In the genomic region with DNA sequence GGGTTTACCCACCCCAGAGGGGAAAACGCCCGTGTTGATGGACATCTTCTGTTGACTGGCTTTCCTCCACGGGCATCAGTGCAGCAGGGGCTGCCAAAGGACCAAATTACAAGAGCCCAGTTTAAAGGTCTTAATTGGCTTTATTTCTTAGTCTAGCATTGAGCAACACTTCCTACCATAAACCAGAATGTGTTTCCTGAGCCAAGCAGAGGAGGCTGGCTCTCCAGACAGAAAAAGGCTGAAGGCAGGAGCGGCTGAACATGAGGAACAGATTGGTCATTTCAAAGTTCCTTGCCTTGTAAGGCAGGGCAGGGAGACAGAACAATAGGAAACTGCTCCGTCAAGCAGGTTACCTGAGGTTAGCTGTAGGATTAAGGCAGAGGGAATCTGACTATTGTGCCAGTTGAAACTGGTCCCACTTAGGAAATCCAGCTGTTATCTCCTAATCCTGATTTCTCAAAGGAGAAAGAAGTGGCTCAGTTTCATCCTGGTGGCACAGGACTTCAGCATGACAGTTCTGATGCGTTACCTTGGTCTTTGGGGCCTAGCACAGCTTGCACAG, we compare ENCODE assay signal across 20 mouse cellular contexts.
DNase-seq lines count a peak whose midpoint lies in the region; ATAC-seq and TF ChIP-seq lines count a peak whose summit lies in the region.
"Had no signal": no experiment of that assay in that cellular context is flagged by ENCODE, and none has a peak within 500 bp of the region (broad histone marks: within the 10 kb centered on the region; RNA-seq: fewer than 3 reads in every experiment).

No protein-coding gene starts in this region.

- TF ChIP-seq POLR2A in kidney, adult 2 months (IDR thresholded peaks at IDR 0.05; ENCODE audit: low read depth, low read length) = no peak

- no peak overlapping the region for H3K9ac ChIP-seq in midbrain, embryonic 11.5 days (ENCODE audit: low read length)
- no peak overlapping the region for H3K9ac ChIP-seq in forebrain, embryonic 11.5 days (ENCODE audit: low read length)
- H3K9ac ChIP-seq: kidney, embryonic 15.5 days; limb, embryonic 13.5 days; liver, postnatal 0 days; midbrain, embryonic 12.5 days had no signal

- WGBS in kidney, adult 2 months = 70% methylated on average over 6 of the region's 6 CpGs
- WGBS in limb, embryonic 10.5 days = 79% methylated on average over 6 of the region's 6 CpGs
- WGBS in midbrain, embryonic 11.5 days = 72% methylated on average over 6 of the region's 6 CpGs
- 63% methylated on average over 6 of the region's 6 CpGs for WGBS in forebrain, embryonic 11.5 days

- no peaks in the 10 kb centered on the region for H3K4me1 ChIP-seq in kidney, adult 2 months (ENCODE audit: control insufficient read depth, insufficient read depth, low read length)
- H3K4me1 ChIP-seq in limb, embryonic 10.5 days = peaks cover 32% of the 10 kb centered on the region
- 0 out of 2 replicates have a peak, but pooled peaks cover 2% of the 10 kb centered on the region for H3K4me1 ChIP-seq in midbrain, embryonic 11.5 days (ENCODE audit: control insufficient read depth, insufficient read depth, low read length)
- H3K4me1 ChIP-seq in forebrain, embryonic 11.5 days (replicated peaks; ENCODE audit: control insufficient read depth, insufficient read depth, low read length) = no peaks in the 10 kb centered on the region

- no peaks in the 10 kb centered on the region for H3K27me3 ChIP-seq in kidney, adult 2 months (replicated peaks; ENCODE audit: control insufficient read depth, insufficient read depth, low read length)
- H3K27me3 ChIP-seq in limb, embryonic 10.5 days (ENCODE audit: low read depth, poor library complexity, severe bottlenecking) = no peaks in the 10 kb centered on the region
- no peaks in the 10 kb centered on the region for H3K27me3 ChIP-seq in midbrain, embryonic 11.5 days (ENCODE audit: control insufficient read depth, insufficient read depth, low read length)
- no peaks in the 10 kb centered on the region for H3K27me3 ChIP-seq in forebrain, embryonic 11.5 days (ENCODE audit: control insufficient read depth, insufficient read depth, low read length)
- H3K27me3 ChIP-seq: limb, embryonic 13.5 days had no signal

- no peak overlapping the region for H3K4me3 ChIP-seq in kidney, adult 2 months (ENCODE audit: insufficient read depth, low read depth, low read length)
- H3K4me3 ChIP-seq in limb, embryonic 10.5 days = no peak overlapping the region
- H3K4me3 ChIP-seq in midbrain, embryonic 11.5 days (ENCODE audit: low read depth, low read length) = no peak overlapping the region
- H3K4me3 ChIP-seq in forebrain, embryonic 11.5 days (ENCODE audit: low read depth, low read length) = no peak overlapping the region
- H3K4me3 ChIP-seq: embryonic facial prominence, embryonic 10.5 days; erythroblast, embryonic 14.5 days; kidney, embryonic 15.5 days; left cerebral cortex, adult 2 months; limb, embryonic 13.5 days; midbrain, embryonic 12.5 days; myocyte had no signal

- no peak overlapping the region for H3K4me2 ChIP-seq in midbrain, embryonic 11.5 days
- H3K4me2 ChIP-seq in forebrain, embryonic 11.5 days (ENCODE audit: low read depth, low read length, severe bottlenecking) = no peak overlapping the region
- H3K4me2 ChIP-seq: kidney, embryonic 15.5 days; limb, embryonic 13.5 days; midbrain, embryonic 12.5 days had no signal

- DNase-seq in kidney, adult 2 months = peak; percentile 14
- DNase-seq in kidney, postnatal 10 days = no peak
- peak; percentile 96 for DNase-seq in fat pad, adult 2 months (ENCODE audit: extremely low read depth, low read depth, low spot score)
- no peak for DNase-seq in limb, embryonic 10.5 days (ENCODE audit: low spot score)
- no peak for DNase-seq in midbrain, embryonic 11.5 days (ENCODE audit: low spot score, missing footprints)
- DNase-seq in forebrain, embryonic 11.5 days (ENCODE audit: low spot score) = no peak
- DNase-seq: adrenal gland, postnatal 25 days; cerebellum, postnatal 14 days; gastrocnemius, postnatal 10 days; liver, postnatal 0 days; thymus, postnatal 14 days had no signal

- ATAC-seq in megakaryocyte progenitor cell, adult 5-6 weeks (replicated peaks; ENCODE audit: poor library complexity) = peak; percentile 54
- no peak for ATAC-seq in midbrain, embryonic 11.5 days (ENCODE audit: low FRiP score)
- no peak for ATAC-seq in forebrain, embryonic 11.5 days (replicated peaks; ENCODE audit: low FRiP score)
- ATAC-seq: liver, postnatal 0 days had no signal

- no peak for TF ChIP-seq CTCF in kidney, adult 2 months (conservative IDR thresholded peaks at IDR 0.05; ENCODE audit: insufficient read depth, insufficient read length, low read depth, low read length)

- H3K27ac ChIP-seq in kidney, adult 2 months (ENCODE audit: insufficient read depth, low read depth, low read length) = no peak overlapping the region
- H3K27ac ChIP-seq in limb, embryonic 10.5 days = peak overlapping the region; percentile 19; the same call in 1 of the 2 replicates
- no peak overlapping the region for H3K27ac ChIP-seq in midbrain, embryonic 11.5 days (ENCODE audit: low read depth, low read length)
- H3K27ac ChIP-seq in forebrain, embryonic 11.5 days (ENCODE audit: low read depth, low read length) = no peak overlapping the region
- H3K27ac ChIP-seq: embryonic facial prominence, embryonic 10.5 days; kidney, embryonic 15.5 days; left cerebral cortex, adult 2 months; limb, embryonic 13.5 days; midbrain, embryonic 12.5 days had no signal

- no peaks in the 10 kb centered on the region for H3K9me3 ChIP-seq in limb, embryonic 10.5 days (replicated peaks)
- H3K9me3 ChIP-seq in midbrain, embryonic 11.5 days (ENCODE audit: control insufficient read depth, low read length) = no peaks in the 10 kb centered on the region
- H3K9me3 ChIP-seq in forebrain, embryonic 11.5 days (ENCODE audit: control insufficient read depth, low read length) = no peaks in the 10 kb centered on the region
- H3K9me3 ChIP-seq: embryonic facial prominence, embryonic 10.5 days; G1E; kidney, embryonic 15.5 days; limb, embryonic 13.5 days; midbrain, embryonic 12.5 days had no signal

- H3K36me3 ChIP-seq in kidney, adult 2 months (ENCODE audit: control insufficient read depth, insufficient read depth, low read length) = no peaks in the 10 kb centered on the region
- no peaks in the 10 kb centered on the region for H3K36me3 ChIP-seq in limb, embryonic 10.5 days
- H3K36me3 ChIP-seq in midbrain, embryonic 11.5 days (ENCODE audit: control insufficient read depth, insufficient read depth, low read length) = no peaks in the 10 kb centered on the region
- H3K36me3 ChIP-seq in forebrain, embryonic 11.5 days (ENCODE audit: control insufficient read depth, insufficient read depth, low read length) = no peaks in the 10 kb centered on the region
- H3K36me3 ChIP-seq: embryonic facial prominence, embryonic 10.5 days; G1E; kidney, embryonic 15.5 days; limb, embryonic 13.5 days; midbrain, embryonic 12.5 days had no signal

Comparison
In these comparisons a context has a peak if more than half of its experiments do, and no peak if none do; other contexts are left out.
1. DNase-seq: peak in kidney, adult 2 months (single experiment) and fat pad, adult 2 months (single experiment); none in kidney, postnatal 10 days (single experiment), limb, embryonic 10.5 days (single experiment), midbrain, embryonic 11.5 days (single experiment) and forebrain, embryonic 11.5 days (single experiment).